Mouse (Mus musculus) heart, adult 2 months (tissue): ENCODE measurements around the gene Eci1.

Experiments
- CTCF ChIP-seq: fragments of 200-600 bp; IDR thresholded peaks from 2 replicates; pipeline ENCODE4 v1.8.1; 2022; ENCODE audit warnings: antibody characterized with exemption, mild to moderate bottlenecking, moderate library complexity
- EP300 ChIP-seq: fragments of 200-500 bp; IDR thresholded peaks from 2 replicates; pipeline ENCODE4 v1.6.1; 2011; ENCODE audit warnings: low read depth, low read length, control low read depth; ENCODE audit not compliant: insufficient read depth

GRCm38 (mm10) chr17:24463374-24464133 lies 37.1 kb downstream of the Eci1 start:
- no peak for TF ChIP-seq CTCF
- TF ChIP-seq EP300, result no peak
